Mouse (Mus musculus): ENCODE measurements around the gene Ccdc107. TPM values are rescaled to one million over a fixed set of nuclear protein-coding genes. Genes with fewer than 3 reads are reported as not detected.

The Ccdc107 gene
- polyA plus RNA-seq, 1 experiment, result 191 TPM

DNA sequence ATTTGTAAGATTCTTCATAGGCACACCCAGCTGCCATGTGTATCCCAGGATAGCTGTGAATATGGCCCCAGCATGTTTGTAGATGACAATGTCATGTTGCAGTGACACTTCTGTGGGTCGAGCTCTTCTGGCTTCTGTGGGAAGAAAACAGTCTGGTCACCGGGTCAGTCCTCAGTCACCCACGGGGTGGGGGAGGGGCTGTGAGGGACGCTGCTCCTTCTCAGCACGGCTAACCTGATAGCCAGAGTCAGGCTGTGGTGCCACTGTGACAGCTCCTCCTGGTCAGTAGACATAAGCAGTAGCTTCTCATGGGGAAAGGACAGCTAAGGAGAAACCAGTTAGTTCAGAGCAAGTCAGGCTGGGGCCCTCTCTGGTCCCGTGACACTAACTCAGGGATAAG, 3.9 kb downstream of the Ccdc107 start:
- TF ChIP-seq POLR2A (IDR thresholded peaks at IDR 0.05; ENCODE audit: borderline replicate concordance, extremely low read depth, low read depth, low read length) (no peak), CTCF (IDR thresholded peaks at IDR 0.05; ENCODE audit: insufficient read depth, low read length) (no peak)
- no peak for DNase-seq
- 63% methylated on average over 6 of the region's 6 CpGs for WGBS
- peaks cover 3% of the 10 kb centered on the region; the same call in 1 of the 2 replicates for H3K4me1 ChIP-seq (ENCODE audit: control insufficient read depth, insufficient read depth, low read length)
- H3K4me3 ChIP-seq (replicated peaks; ENCODE audit: extremely low read depth, low read depth, low read length), result no peak overlapping the region

DNA sequence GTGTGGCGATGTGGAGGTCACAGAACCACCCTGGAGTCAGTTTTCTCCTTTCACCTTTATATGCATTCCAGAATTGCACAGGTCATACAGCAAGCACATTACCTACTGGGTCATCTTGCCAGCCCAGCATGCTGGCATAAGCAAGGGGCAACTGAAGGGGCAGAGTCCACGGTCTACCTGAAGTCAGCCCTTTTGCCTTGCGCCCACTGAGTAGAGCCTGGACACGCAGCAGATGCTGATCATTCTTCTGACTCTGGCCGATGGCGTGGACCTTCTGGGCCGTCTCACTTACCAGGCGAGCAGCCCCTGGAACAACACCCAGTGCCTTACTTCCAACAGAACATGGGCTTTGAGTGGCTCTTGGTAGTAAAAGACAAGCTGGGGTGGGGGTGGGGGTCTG, 4.7 kb downstream of the Ccdc107 start:
- TF ChIP-seq CTCF (IDR thresholded peaks at IDR 0.05; ENCODE audit: insufficient read depth, low read length) (no peak), POLR2A (IDR thresholded peaks at IDR 0.05; ENCODE audit: borderline replicate concordance, extremely low read depth, low read depth, low read length) (no peak)
- Histone ChIP-seq H3K4me3 (replicated peaks; ENCODE audit: extremely low read depth, low read depth, low read length) (no peak overlapping the region), H3K4me1 (ENCODE audit: control insufficient read depth, insufficient read depth, low read length) (peaks cover 3% of the 10 kb centered on the region; the same call in 1 of the 2 replicates)
- 91% methylated on average over 8 of the region's 8 CpGs for WGBS
- no peak for DNase-seq

DNA sequence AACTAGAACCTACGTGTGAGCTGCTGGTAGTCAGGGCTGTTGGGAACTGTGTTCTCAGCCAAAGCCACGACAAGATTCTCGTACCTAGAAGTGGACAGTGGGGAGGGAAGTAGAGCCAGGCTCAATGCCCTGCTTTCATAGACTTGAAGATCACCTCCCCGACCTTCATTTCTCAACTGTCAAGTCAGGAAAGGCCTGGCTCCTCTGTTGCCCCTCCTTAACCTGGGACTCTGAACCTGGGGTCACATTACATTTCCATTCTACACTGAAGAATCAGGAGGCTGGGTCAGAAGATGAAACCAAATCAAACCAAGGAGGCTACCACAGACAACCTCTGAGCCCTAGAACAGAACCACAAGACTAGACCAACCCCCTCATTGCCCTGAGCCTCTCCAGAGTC, 5.2 kb downstream of the Ccdc107 start:
- no peak for DNase-seq
- H3K4me1 ChIP-seq (ENCODE audit: control insufficient read depth, insufficient read depth, low read length), result peaks cover 3% of the 10 kb centered on the region; the same call in 1 of the 2 replicates
- TF ChIP-seq POLR2A (IDR thresholded peaks at IDR 0.05; ENCODE audit: borderline replicate concordance, extremely low read depth, low read depth, low read length) (no peak), CTCF (IDR thresholded peaks at IDR 0.05; ENCODE audit: insufficient read depth, low read length) (no peak)
- WGBS, result 61% methylated on average over 4 of the region's 4 CpGs
- H3K4me3 ChIP-seq (replicated peaks; ENCODE audit: extremely low read depth, low read depth, low read length), result no peak overlapping the region

DNA sequence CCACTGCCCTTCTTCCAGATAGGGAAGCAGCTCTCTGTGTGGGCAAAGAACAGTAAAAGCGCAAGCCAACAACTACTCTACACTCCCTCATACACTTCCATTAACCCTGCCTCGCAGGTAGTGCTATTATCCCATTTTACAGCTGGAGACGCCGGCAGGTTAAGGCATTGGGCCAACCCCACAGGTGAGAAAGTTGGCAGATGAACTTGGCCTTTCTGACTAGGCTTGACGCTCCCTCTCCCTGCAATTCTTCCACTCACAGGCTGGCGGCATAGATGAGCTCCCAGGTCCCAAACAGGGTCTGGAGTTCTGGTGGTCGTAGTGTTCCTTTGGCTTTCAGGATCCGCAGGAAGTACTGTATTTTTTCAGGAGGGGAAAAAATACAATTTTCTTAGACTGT, 6.3 kb downstream of the Ccdc107 start:
- no peak for TF ChIP-seq POLR2A (IDR thresholded peaks at IDR 0.05; ENCODE audit: borderline replicate concordance, extremely low read depth, low read depth, low read length)
- peak; percentile 42 for TF ChIP-seq CTCF (IDR thresholded peaks at IDR 0.05; ENCODE audit: insufficient read depth, low read length)
- Histone ChIP-seq H3K4me1 (ENCODE audit: control insufficient read depth, insufficient read depth, low read length) (peaks cover 3% of the 10 kb centered on the region; the same call in 1 of the 2 replicates), H3K4me3 (replicated peaks; ENCODE audit: extremely low read depth, low read depth, low read length) (no peak overlapping the region)
- DNase-seq, result no peak
- WGBS, result 12% methylated on average over 8 of the region's 8 CpGs

DNA sequence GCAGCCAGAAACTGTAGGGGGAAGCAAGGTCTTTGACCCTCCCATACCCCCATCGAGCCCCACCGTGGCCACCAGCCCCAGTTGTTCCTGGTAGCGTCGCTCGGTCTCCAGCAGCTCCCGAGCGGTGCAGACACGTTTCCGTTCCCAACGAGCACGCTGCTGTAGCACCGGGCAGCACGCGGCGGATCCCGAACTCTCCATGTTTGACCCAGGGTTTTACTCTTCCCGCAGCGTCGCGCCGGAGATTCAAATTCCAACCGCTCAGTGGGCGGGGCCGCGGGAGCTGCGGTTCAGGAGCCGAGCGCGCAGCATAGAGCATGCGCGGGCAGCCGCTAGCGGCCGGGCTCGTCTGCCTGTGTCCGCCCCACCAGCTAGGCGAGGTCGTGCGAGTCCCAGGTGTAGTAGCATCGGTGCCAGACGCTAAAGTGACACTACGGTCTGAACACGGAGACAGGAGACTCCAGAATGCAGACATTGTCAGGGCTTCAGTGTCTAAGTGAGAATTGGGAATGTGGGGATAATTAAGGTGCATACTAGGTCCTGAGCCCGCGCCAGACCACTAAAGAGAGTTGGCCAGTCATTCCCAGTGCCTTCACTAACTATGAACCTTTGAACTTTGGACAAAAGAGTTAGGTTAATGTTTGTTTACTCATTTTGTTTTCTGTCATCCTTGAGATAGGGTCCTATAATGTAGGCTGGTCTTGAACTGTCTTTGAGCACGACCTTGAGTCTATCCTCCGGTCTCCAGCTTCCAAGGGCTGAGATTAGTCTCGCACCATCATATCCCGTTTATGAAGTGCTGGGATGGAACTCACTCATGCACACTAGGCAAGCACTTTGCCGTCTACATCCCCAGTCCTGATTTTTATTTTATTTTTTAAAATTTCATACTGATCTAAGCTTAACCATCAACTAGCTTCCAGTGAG, 7.0 kb downstream of the Ccdc107 start, which contains the start of gene Arhgef39:
Arhgef39 (minus strand) TSS at position 289 of the 927 bp plus-strand sequence.
- 6% methylated on average over 50 of the region's 50 CpGs for WGBS
- peak within 1 kb of the TSS; percentile 66 for H3K4me3 ChIP-seq (replicated peaks; ENCODE audit: extremely low read depth, low read depth, low read length)
- peak; percentile 74 for DNase-seq
- no peak for TF ChIP-seq CTCF (IDR thresholded peaks at IDR 0.05; ENCODE audit: insufficient read depth, low read length)
- TF ChIP-seq POLR2A (IDR thresholded peaks at IDR 0.05; ENCODE audit: borderline replicate concordance, extremely low read depth, low read depth, low read length), result no peak
- no peaks in the 10 kb centered on the region for H3K4me1 ChIP-seq (ENCODE audit: control insufficient read depth, insufficient read depth, low read length)

DNA sequence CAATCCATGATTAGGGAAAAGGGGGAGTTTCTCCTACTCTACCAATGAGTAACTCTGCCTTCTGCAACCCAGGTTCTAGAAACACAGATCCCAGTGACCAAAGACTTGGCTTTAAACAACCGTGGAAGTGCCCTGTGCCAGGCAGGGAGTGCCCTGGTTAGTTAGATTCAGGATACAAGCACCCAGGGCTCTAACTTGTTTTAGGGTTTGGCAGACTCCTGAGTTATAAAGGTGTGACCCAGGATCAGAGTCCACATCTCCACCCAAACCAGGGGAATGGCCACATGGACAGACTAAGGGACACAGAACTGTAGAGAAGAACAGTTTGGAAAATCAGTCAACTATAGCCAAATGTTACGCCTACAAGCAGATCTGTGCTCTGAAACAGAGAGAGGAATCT, 10.3 kb downstream of the Ccdc107 start:
- TF ChIP-seq POLR2A (IDR thresholded peaks at IDR 0.05; ENCODE audit: borderline replicate concordance, extremely low read depth, low read depth, low read length) (no peak), CTCF (IDR thresholded peaks at IDR 0.05; ENCODE audit: insufficient read depth, low read length) (no peak)
- DNase-seq, result no peak
- H3K4me1 ChIP-seq (ENCODE audit: control insufficient read depth, insufficient read depth, low read length), result peaks cover 3% of the 10 kb centered on the region; the same call in 1 of the 2 replicates
- WGBS, result 86% methylated on average over 2 of the region's 2 CpGs
- no peak overlapping the region for H3K4me3 ChIP-seq (replicated peaks; ENCODE audit: extremely low read depth, low read depth, low read length)

DNA sequence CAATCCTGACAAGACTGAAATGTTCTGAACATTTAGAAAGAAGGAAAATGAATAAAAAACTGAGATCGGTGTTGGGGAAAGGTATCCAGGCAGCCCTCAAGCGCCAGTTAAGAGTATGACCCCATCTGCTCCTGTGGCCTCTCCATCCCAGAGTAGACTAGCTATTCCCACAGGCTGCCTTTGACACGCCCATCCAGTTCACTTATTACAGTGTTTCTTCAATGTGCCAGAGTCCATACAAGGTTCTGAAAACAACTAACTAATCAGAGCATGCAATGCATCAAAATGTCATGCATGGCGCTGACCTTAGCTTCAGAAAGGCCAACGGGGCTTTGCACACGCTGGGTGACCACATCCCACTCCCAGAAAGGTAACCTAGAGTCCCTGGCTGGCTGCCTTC, 10.8 kb downstream of the Ccdc107 start:
- DNase-seq, result no peak
- Histone ChIP-seq H3K4me3 (replicated peaks; ENCODE audit: extremely low read depth, low read depth, low read length) (no peak overlapping the region), H3K4me1 (ENCODE audit: control insufficient read depth, insufficient read depth, low read length) (peaks cover 3% of the 10 kb centered on the region; the same call in 1 of the 2 replicates)
- 83% methylated on average over 6 of the region's 6 CpGs for WGBS
- TF ChIP-seq CTCF (IDR thresholded peaks at IDR 0.05; ENCODE audit: insufficient read depth, low read length) (no peak), POLR2A (IDR thresholded peaks at IDR 0.05; ENCODE audit: borderline replicate concordance, extremely low read depth, low read depth, low read length) (no peak)

DNA sequence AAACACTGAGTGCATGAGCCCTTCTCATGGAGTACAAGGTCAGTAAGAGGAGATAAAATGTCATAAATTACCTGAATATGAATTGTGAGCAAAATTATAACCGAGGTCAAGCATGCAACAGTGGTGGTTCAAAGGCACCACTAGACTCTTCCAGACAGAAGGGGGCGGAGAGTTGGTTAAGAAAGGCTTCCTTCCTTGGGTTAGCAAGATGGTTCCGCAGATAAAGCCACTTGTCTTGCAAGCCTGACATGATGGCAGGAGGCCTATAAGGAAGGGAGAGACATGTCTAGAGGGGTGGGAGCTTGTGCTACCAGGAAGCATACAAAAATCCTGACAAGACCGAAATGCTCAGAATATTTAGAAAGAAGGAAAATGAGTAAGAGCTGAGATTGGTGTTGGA, 11.6 kb downstream of the Ccdc107 start:
- H3K4me1 ChIP-seq (ENCODE audit: control insufficient read depth, insufficient read depth, low read length), result peaks cover 7% of the 10 kb centered on the region; the same call in 1 of the 2 replicates
- no peak for DNase-seq
- H3K4me3 ChIP-seq (replicated peaks; ENCODE audit: extremely low read depth, low read depth, low read length), result no peak overlapping the region
- TF ChIP-seq CTCF (IDR thresholded peaks at IDR 0.05; ENCODE audit: insufficient read depth, low read length) (no peak), POLR2A (IDR thresholded peaks at IDR 0.05; ENCODE audit: borderline replicate concordance, extremely low read depth, low read depth, low read length) (no peak)
- 62% methylated on average over 4 of the region's 4 CpGs for WGBS

DNA sequence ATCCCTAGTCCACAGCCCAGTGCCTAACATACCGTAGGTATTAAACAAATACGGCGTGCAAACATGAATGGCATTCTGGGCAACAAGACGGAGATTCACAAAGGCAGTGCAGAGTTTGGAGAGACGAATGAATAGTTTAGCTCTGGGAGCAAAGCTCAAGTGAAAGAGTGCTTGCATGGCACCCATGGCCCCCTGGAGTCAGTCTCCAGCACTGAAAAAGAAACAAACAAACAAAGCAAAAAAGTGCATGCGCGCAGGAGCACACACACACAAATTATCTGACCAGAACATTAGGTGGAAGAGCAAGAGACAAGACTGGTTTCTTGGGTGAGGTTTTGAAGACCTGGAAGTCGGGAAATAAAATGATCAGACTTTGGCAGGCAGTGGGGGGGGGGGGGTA, 13.4 kb downstream of the Ccdc107 start:
- WGBS, result 81% methylated on average over 8 of the region's 8 CpGs

More for the DNA sequence above, 13.4 kb downstream of the Ccdc107 start:
- Histone ChIP-seq H3K4me1 (ENCODE audit: control insufficient read depth, insufficient read depth, low read length) (peaks cover 7% of the 10 kb centered on the region; the same call in 1 of the 2 replicates), H3K4me3 (replicated peaks; ENCODE audit: extremely low read depth, low read depth, low read length) (no peak overlapping the region)
- DNase-seq, result no peak
- TF ChIP-seq CTCF (IDR thresholded peaks at IDR 0.05; ENCODE audit: insufficient read depth, low read length) (no peak), POLR2A (IDR thresholded peaks at IDR 0.05; ENCODE audit: borderline replicate concordance, extremely low read depth, low read depth, low read length) (no peak)

Measured in lung, adult 2 months (tissue).